Mouse (Mus musculus) CH12.LX (cell line): ENCODE data around the gene Gm44790. TPM values are rescaled to one million over a fixed set of nuclear protein-coding genes. Genes with fewer than 3 reads are reported as not detected.

Experiments used
- DNase-seq: peaks from one replicate; pipeline ENCODE4 v3.0.0-alpha.2; 2013; ENCODE audit errors: extremely low read depth
- H3K27ac ChIP-seq: 2 replicates; pipeline ENCODE4 v1.5.1; 2012; ENCODE audit warnings: low read depth, mild to moderate bottlenecking, control low read depth, moderate library complexity; ENCODE audit not compliant: insufficient read depth
- H3K27me3 ChIP-seq: replicated peaks from 2 replicates; pipeline ENCODE3; 2012; ENCODE audit warnings: inconsistent platforms
- H3K36me3 ChIP-seq, 2 experiments: replicated peaks in 1 of 2; 2 replicates each; pipeline versions ENCODE3 to v1.6.1; 2012; ENCODE audit warnings: inconsistent platforms in 1 of 2, low read length in 1 of 2, mild to moderate bottlenecking in 1 of 2, mixed read lengths in 1 of 2, moderate library complexity in 1 of 2; ENCODE audit not compliant: control insufficient read depth in 1 of 2, insufficient read depth in 1 of 2
- H3K4me1 ChIP-seq, 2 experiments: 2 replicates each; pipeline ENCODE4 v1.6.1; 2012; ENCODE audit warnings: inconsistent platforms in 1 of 2, moderate library complexity in 1 of 2; ENCODE audit not compliant: insufficient read depth in 2 of 2, control insufficient read depth in 1 of 2
- H3K4me2 ChIP-seq: 2 replicates; pipeline ENCODE4 v1.6.1; 2012; ENCODE audit warnings: low read depth, mild to moderate bottlenecking, control low read depth; ENCODE audit not compliant: poor library complexity, insufficient read depth, severe bottlenecking
- H3K4me3 ChIP-seq, 3 experiments: fragments of 150-350 bp in 1 of 3; sonication (generic) in 1 of 3; replicated peaks in 1 of 3; 2 replicates each; pipeline versions ENCODE3 to v1.5.1; 2011 to 2012; ENCODE audit warnings: low read depth in 2 of 3, low read length in 2 of 3, mild to moderate bottlenecking in 2 of 3, moderate library complexity in 2 of 3, control low read depth in 1 of 3, improper control_type of control experiment in 1 of 3, inconsistent platforms in 1 of 3, mixed read lengths in 1 of 3; ENCODE audit not compliant: poor library complexity in 1 of 3
- H3K79me2 ChIP-seq: replicated peaks from 2 replicates; pipeline ENCODE4 v1.6.1; 2012; ENCODE audit warnings: mild to moderate bottlenecking, moderate library complexity; ENCODE audit not compliant: control insufficient read depth, poor library complexity, insufficient read depth, severe bottlenecking; ENCODE audit errors: extremely low read depth
- H3K9ac ChIP-seq: 2 replicates; pipeline ENCODE4 v1.6.1; 2012; ENCODE audit warnings: low read depth, mild to moderate bottlenecking, control low read depth, moderate library complexity; ENCODE audit not compliant: insufficient read depth
- H3K9me3 ChIP-seq: replicated peaks from 2 replicates; pipeline ENCODE3; 2012; ENCODE audit warnings: low read length, inconsistent platforms, mixed read lengths
- BHLHE40 ChIP-seq: IDR thresholded peaks from 2 replicates; pipeline ENCODE4 v1.6.1; 2011; ENCODE audit warnings: mild to moderate bottlenecking, low read depth, low read length, improper control_type of control experiment
- CHD1 ChIP-seq: IDR thresholded peaks from 2 replicates; pipeline ENCODE4 v1.6.1; 2012; ENCODE audit warnings: low read depth, low read length, improper control_type of control experiment, inconsistent platforms
- CHD2 ChIP-seq: IDR thresholded peaks from 2 replicates; pipeline ENCODE4 v1.6.1; 2011; ENCODE audit warnings: low read length, improper control_type of control experiment
- CTCF ChIP-seq, 2 experiments: IDR thresholded peaks in 1 of 2; conservative IDR thresholded peaks in 1 of 2; 2 replicates each; pipeline ENCODE4 v1.5.1; 2011 to 2012; ENCODE audit warnings: low read depth in 2 of 2, low read length in 2 of 2, improper control_type of control experiment in 1 of 2, inconsistent platforms in 1 of 2, mild to moderate bottlenecking in 1 of 2, moderate library complexity in 1 of 2
- E2F4 ChIP-seq: IDR thresholded peaks from 2 replicates; pipeline ENCODE4 v1.6.1; 2011; ENCODE audit warnings: low read depth, low read length, improper control_type of control experiment; ENCODE audit not compliant: insufficient replicate concordance
- ELF1 ChIP-seq: IDR thresholded peaks from 2 replicates; pipeline ENCODE4 v1.6.1; 2014; ENCODE audit warnings: low read depth, mild to moderate bottlenecking, inconsistent platforms, low read length, improper control_type of control experiment
- EP300 ChIP-seq: IDR thresholded peaks from 2 replicates; pipeline ENCODE4 v1.6.1; 2011; ENCODE audit warnings: low read length, improper control_type of control experiment
- GABPA ChIP-seq: IDR thresholded peaks from 2 replicates; pipeline ENCODE4 v1.6.1; 2012; ENCODE audit warnings: low read depth, low read length, improper control_type of control experiment, inconsistent platforms; ENCODE audit not compliant: insufficient replicate concordance
- HCFC1 ChIP-seq: IDR thresholded peaks from 2 replicates; pipeline ENCODE4 v1.6.1; 2012; ENCODE audit warnings: low read depth, mild to moderate bottlenecking, inconsistent platforms, low read length, improper control_type of control experiment
- IRF4 ChIP-seq: IDR thresholded peaks from 2 replicates; pipeline ENCODE4 v1.6.1; 2014; ENCODE audit warnings: low read depth, mild to moderate bottlenecking, inconsistent platforms, low read length, improper control_type of control experiment
- JUN ChIP-seq: IDR thresholded peaks from 2 replicates; pipeline ENCODE4 v1.6.1; 2011; ENCODE audit warnings: low read depth, mild to moderate bottlenecking, low read length, improper control_type of control experiment, moderate library complexity; ENCODE audit not compliant: insufficient read depth
- JUND ChIP-seq: conservative IDR thresholded peaks from 2 replicates; pipeline ENCODE4 v1.6.1; 2011; ENCODE audit warnings: low read depth, low read length, improper control_type of control experiment
- KAT2A ChIP-seq: IDR thresholded peaks from 2 replicates; pipeline ENCODE4 v1.6.1; 2012; ENCODE audit warnings: low read length, improper control_type of control experiment, inconsistent platforms; ENCODE audit not compliant: insufficient replicate concordance
- MAFK ChIP-seq: IDR thresholded peaks from 2 replicates; pipeline ENCODE4 v1.6.1; 2011; ENCODE audit warnings: low read length, improper control_type of control experiment; ENCODE audit not compliant: insufficient replicate concordance
- MAX ChIP-seq: IDR thresholded peaks from 2 replicates; pipeline ENCODE4 v1.6.1; 2011; ENCODE audit warnings: low read length, improper control_type of control experiment
- MAZ ChIP-seq: IDR thresholded peaks from 2 replicates; pipeline ENCODE4 v1.6.1; 2012; ENCODE audit warnings: low read depth, mild to moderate bottlenecking, inconsistent platforms, low read length, improper control_type of control experiment, moderate library complexity
- MEF2A ChIP-seq: IDR thresholded peaks from 2 replicates; pipeline ENCODE4 v1.6.1; 2014; ENCODE audit warnings: low read depth, mild to moderate bottlenecking, inconsistent platforms, low read length, improper control_type of control experiment, borderline replicate concordance
- MXI1 ChIP-seq: IDR thresholded peaks from 2 replicates; pipeline ENCODE4 v1.6.1; 2011; ENCODE audit warnings: mild to moderate bottlenecking, low read depth, low read length, improper control_type of control experiment
- MYC ChIP-seq: IDR thresholded peaks from 2 replicates; pipeline ENCODE4 v1.6.1; 2011; ENCODE audit warnings: low read depth, mild to moderate bottlenecking, improper control_type of control experiment, low read length
- NELFE ChIP-seq: IDR thresholded peaks from 2 replicates; pipeline ENCODE4 v1.6.1; 2011; ENCODE audit warnings: low read depth, low read length, improper control_type of control experiment
- NRF1 ChIP-seq: IDR thresholded peaks from 2 replicates; pipeline ENCODE4 v1.6.1; 2014; ENCODE audit warnings: low read depth, mild to moderate bottlenecking, inconsistent platforms, low read length, improper control_type of control experiment, moderate library complexity
- PAX5 ChIP-seq: IDR thresholded peaks from 2 replicates; pipeline ENCODE4 v1.6.1; 2012; ENCODE audit warnings: low read length, inconsistent platforms, mixed read lengths
- POLR2A ChIP-seq: IDR thresholded peaks from 2 replicates; pipeline ENCODE4 v1.6.1; 2011; ENCODE audit warnings: low read depth, mild to moderate bottlenecking, improper control_type of control experiment, low read length
- POLR2AphosphoS2 ChIP-seq: IDR thresholded peaks from 2 replicates; pipeline ENCODE4 v1.6.1; 2011; ENCODE audit warnings: low read depth, low read length, improper control_type of control experiment
- RAD21 ChIP-seq: IDR thresholded peaks from 2 replicates; pipeline ENCODE4 v1.6.1; 2011; ENCODE audit warnings: low read depth, mild to moderate bottlenecking, low read length, improper control_type of control experiment, moderate library complexity
- RCOR1 ChIP-seq: conservative IDR thresholded peaks from 2 replicates; pipeline ENCODE4 v1.6.1; 2012; ENCODE audit warnings: low read depth, mild to moderate bottlenecking, inconsistent platforms, low read length, improper control_type of control experiment
- SIN3A ChIP-seq: IDR thresholded peaks from 2 replicates; pipeline ENCODE4 v1.6.1; 2012; ENCODE audit warnings: low read length, improper control_type of control experiment, inconsistent platforms
- SMC3 ChIP-seq: IDR thresholded peaks from 2 replicates; pipeline ENCODE4 v1.6.1; 2011; ENCODE audit warnings: low read depth, low read length, improper control_type of control experiment
- TBP ChIP-seq: conservative IDR thresholded peaks from 2 replicates; pipeline ENCODE4 v1.6.1; 2011; ENCODE audit warnings: low read depth, low read length, improper control_type of control experiment
- TCF12 ChIP-seq: IDR thresholded peaks from 2 replicates; pipeline ENCODE4 v1.6.1; 2014; ENCODE audit warnings: low read depth, mild to moderate bottlenecking, inconsistent platforms, low read length, improper control_type of control experiment
- UBTF ChIP-seq: IDR thresholded peaks from 2 replicates; pipeline ENCODE4 v1.6.1; 2012; ENCODE audit warnings: low read depth, mild to moderate bottlenecking, inconsistent platforms, low read length, improper control_type of control experiment, moderate library complexity
- USF1 ChIP-seq: IDR thresholded peaks from 2 replicates; pipeline ENCODE4 v1.6.1; 2014; ENCODE audit warnings: low read depth, mild to moderate bottlenecking, inconsistent platforms, low read length, improper control_type of control experiment
- USF2 ChIP-seq: conservative IDR thresholded peaks from 2 replicates; pipeline ENCODE4 v1.6.1; 2011; ENCODE audit warnings: low read depth, low read length, improper control_type of control experiment
- ZC3H11A ChIP-seq: IDR thresholded peaks from 2 replicates; pipeline ENCODE4 v1.6.1; 2012; ENCODE audit warnings: low read depth, mild to moderate bottlenecking, inconsistent platforms, low read length, improper control_type of control experiment
- ZKSCAN1 ChIP-seq: IDR thresholded peaks from 2 replicates; pipeline ENCODE4 v1.6.1; 2012; ENCODE audit warnings: low read depth, inconsistent platforms, low read length, improper control_type of control experiment, borderline replicate concordance
- ZMIZ1 ChIP-seq: IDR thresholded peaks from 2 replicates; pipeline ENCODE4 v1.6.1; 2012; ENCODE audit warnings: low read depth, mild to moderate bottlenecking, inconsistent platforms, low read length, improper control_type of control experiment
- ZNF384 ChIP-seq: IDR thresholded peaks from 2 replicates; pipeline ENCODE4 v1.6.1; 2012; ENCODE audit warnings: low read depth, low read length, improper control_type of control experiment, inconsistent platforms
- dilution Hi-C: fragments of 300-500 bp; cut with MboI; formaldehyde crosslinking; loops from 2 replicates; pipeline ENCODE4 v1.14.3; 2020; ENCODE audit warnings: low sequenced_read_pairs; ENCODE audit not compliant: extremely low pct_unique_long_range_greater_than_20kb, extremely low pct_ligation_motif_present
- in situ Hi-C: fragments of 300-500 bp; cut with MboI; formaldehyde crosslinking; loops from 3 replicates; pipeline ENCODE4 v1.14.3; 2019; ENCODE audit warnings: low sequenced_read_pairs, low pct_ligation_motif_present, low pct_unique_long_range_greater_than_20kb, mixed read lengths
- polyA plus RNA-seq: library from polyadenylated mRNA; unstranded; fragments of >175 nt; gene quantifications from 2 replicates; pipeline ENCODE4 v1.2.1, GENCODE M21; 2012; ENCODE audit warnings: low read depth; ENCODE audit not compliant: insufficient read length
- total RNA-seq, 2 experiments: library from RNA; depleted of rRNA; stranded (reverse); fragments of 300-350 nt in 1 of 2; fragments of >200 nt in 1 of 2; gene quantifications; 2 replicates each; pipeline ENCODE4 v1.2.3; 2012 to 2014

Gene Gm44790
- total and polyA plus RNA-seq, 3 experiments, result not detected

DNA sequence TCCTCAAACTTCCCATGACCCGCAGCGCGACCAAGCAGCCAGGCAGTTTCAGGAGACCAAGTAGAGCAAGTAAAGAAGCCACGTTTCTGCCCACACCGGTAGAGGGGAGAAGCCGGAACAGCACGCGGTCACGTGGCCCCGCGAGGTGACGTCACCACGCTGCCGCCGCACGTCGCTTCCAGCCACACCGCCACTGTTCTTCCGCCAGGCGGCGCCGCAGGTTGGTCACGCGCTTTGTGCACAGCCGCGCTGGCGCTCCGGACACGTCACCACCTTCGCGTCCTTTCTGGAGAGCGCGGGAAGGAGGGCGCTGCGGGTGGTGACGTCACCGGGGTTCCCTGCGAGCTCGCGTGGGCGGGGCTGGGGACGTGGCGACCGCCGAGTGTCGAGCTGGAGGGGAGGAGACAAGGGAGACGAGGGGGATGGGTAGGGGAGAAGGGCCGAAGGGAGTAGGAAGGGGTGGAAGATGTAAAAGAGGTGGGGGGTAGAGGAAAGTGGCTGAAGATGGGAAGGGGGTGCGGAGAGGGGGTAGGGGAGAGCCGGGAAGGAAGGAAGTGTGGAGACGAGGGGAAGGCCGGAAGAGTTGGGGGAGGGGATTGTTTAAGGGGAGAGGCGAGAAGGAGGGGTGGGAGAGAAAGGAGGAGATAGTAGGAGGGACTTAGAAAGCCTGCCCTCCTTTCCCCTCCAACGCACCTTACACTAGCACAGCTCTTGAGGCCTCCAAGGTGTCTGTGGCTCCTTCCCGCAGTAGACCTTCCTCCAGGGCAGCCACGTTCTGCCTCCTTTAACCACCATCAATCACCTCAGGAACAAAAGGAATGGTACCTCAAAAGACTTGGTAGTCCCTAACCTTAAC is 45.9 kb downstream of the Gm44790 start:
- Histone ChIP-seq H3K36me3 (peaks cover 0 to 32% of the 10 kb centered on the region in 2 experiments), H3K4me1 (peaks cover 7 to 25% of the 10 kb centered on the region in 2 experiments; a peak in 3 of 4 replicates), H3K27me3 (no peaks in the 10 kb centered on the region), H3K4me3 (peak overlapping the region; percentile 45 to 67 (median 65)), H3K27ac (peak overlapping the region; percentile 54), H3K79me2 (no peaks in the 10 kb centered on the region), H3K4me2 (peak overlapping the region; percentile 74), H3K9me3 (no peaks in the 10 kb centered on the region), H3K9ac (peak overlapping the region; percentile 91)
- in situ Hi-C loops (no loop called here), dilution Hi-C loops (no loop called here)
- peak; percentile 98 for DNase-seq
- TF ChIP-seq GABPA, result peak; percentile 25; the same call in 1 of the 2 replicates
- peak; percentile 96 for TF ChIP-seq MAZ
- peak; percentile 99 for TF ChIP-seq MAX
- peak; percentile 11; the same call in 1 of the 2 replicates for TF ChIP-seq RCOR1
- TF ChIP-seq KAT2A, result 0 out of 2 replicates have a peak, but pooled peaks have one; percentile 80
- TF ChIP-seq USF2, result peak; percentile 94
- peak; percentile 96 for TF ChIP-seq TBP
- TF ChIP-seq USF1, result peak; percentile 98
- TF ChIP-seq CHD1, result no peak
- TF ChIP-seq IRF4, result peak; percentile 82; the same call in 1 of the 2 replicates
- TF ChIP-seq MYC, result peak; percentile 99
- TF ChIP-seq ZNF384, result no peak
- peak; percentile 91 for TF ChIP-seq ELF1
- TF ChIP-seq HCFC1, result peak; percentile 79
- peak; percentile 74; the same call in 1 of the 2 replicates for TF ChIP-seq JUN
- peak; percentile 70 for TF ChIP-seq RAD21
- peak; percentile 98 for TF ChIP-seq NELFE
- TF ChIP-seq SIN3A, result 0 out of 2 replicates have a peak, but pooled peaks have one; percentile 39
- peak; percentile 98 for TF ChIP-seq BHLHE40
- TF ChIP-seq MEF2A, result peak; percentile 83; the same call in 1 of the 2 replicates
- peak in 1 of 2 experiments; percentile 95; a peak in 2 of 4 replicates for TF ChIP-seq CTCF (conservative IDR thresholded peaks at IDR 0.05 in 1 of 2, IDR thresholded peaks at IDR 0.05 in 1 of 2; ENCODE audit: low read depth in 2 of 2, low read length in 2 of 2)
- TF ChIP-seq SMC3, result peak; percentile 88
- peak; percentile 96 for TF ChIP-seq ZMIZ1
- TF ChIP-seq CHD2, result peak; percentile 95
- no peak for TF ChIP-seq ZC3H11A
- TF ChIP-seq MXI1, result peak; percentile 94
- TF ChIP-seq MAFK, result no peak
- TF ChIP-seq POLR2AphosphoS2, result peak; percentile 71; the same call in 1 of the 2 replicates
- TF ChIP-seq JUND, result peak; percentile 74; the same call in 1 of the 2 replicates
- TF ChIP-seq PAX5, result no peak
- TF ChIP-seq EP300, result peak; percentile 34; the same call in 1 of the 2 replicates
- TF ChIP-seq POLR2A, result peak; percentile 97
- peak; percentile 83; the same call in 1 of the 2 replicates for TF ChIP-seq E2F4
- TF ChIP-seq TCF12, result peak; percentile 92
- TF ChIP-seq NRF1, result peak; percentile 82
- no peak for TF ChIP-seq ZKSCAN1
- no peak for TF ChIP-seq UBTF
